Mouse (Mus musculus): ENCODE measurements around the gene Gm34653.
"Not testable (repeated sequence)": the region's sequence is repeated elsewhere in the genome, so short reads cannot be mapped to it uniquely, and the experiment has no call there.

Gm34653 gene

DNA sequence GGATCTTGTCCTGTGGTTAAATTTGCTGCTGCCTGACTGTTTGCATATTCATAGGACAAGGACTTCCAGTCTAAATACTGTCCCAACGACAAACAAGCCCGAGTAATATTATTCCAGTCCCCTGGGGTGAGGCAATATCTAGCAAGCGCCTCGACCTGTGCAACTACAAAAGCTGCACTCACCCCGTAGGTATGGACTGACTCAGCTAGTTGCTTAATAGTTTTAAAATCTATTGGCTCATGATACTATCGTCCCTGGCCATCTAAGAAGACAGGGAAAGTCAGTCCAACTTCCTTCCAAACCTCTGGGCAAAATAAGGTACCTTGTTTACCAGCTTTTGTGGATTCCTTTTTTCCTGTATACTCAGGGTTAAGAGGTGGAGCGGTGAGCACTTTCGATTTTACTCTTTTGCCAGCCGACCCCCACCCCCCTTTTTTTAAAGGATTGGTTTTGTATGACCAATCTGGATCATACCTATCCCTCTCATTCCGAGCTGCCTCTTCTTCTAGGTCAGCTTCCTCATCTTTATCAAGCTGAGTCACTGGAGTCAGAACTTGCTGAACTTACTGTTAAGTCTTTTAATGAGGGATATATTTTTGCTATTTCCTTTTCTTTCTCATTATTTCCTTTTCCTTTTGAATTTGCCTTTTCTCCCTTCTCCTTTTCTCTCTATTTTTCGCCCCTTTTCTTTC is at the start of gene Gm34653:
TSS of gene Gm34653 (plus strand) at position 242 of the 692 bp plus-strand sequence.
- not testable (repeated sequence) for DNase-seq (ENCODE audit: low spot score)

GRCm38 (mm10) chr2:34783064-34784020 is 49.5 kb upstream of the Gm34653 start:
- DNase-seq (ENCODE audit: low spot score) = peak; percentile 25

GRCm38 (mm10) chr2:34784085-34784484 is 48.7 kb upstream of the Gm34653 start:
- DNase-seq (ENCODE audit: low spot score) = peak; percentile 59

DNA sequence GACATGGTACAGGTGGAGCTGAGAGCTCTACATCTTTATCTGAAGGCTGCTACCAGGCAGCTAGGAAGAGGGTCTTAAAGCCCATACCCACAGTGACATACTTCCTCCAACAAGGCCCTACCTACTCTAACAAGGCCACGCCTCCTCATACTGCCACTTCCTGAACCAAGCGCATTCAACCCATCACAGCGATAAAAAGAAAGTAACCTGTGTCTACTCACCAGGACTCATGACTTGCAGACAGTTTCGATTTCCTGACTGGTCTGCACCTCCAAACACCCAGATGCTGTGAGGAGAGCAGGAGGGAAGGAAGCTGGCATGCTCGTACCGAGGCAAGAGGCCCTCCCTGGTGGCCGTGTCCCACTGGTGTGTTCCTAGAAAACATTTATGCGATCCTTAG is 42.5 kb upstream of the Gm34653 start:
- no peak for DNase-seq (ENCODE audit: low spot score)

DNA sequence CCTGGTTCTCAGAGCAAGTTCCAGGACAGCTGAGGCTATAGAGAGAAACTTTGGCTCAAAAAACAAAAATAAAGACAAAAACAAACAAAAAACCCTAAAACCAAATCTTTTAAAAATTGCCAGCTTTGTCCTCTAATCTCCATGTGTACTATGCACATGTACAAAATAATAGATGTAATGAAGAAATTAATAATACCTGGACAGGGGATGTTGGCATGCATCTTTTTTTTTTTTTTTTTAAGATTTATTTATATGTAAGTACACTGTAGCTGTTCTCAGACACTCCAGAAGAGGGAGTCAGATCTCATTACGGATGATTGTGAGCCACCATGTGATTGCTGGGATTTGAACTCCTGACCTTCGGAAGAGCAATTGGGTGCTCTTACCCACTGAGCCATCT is 40.3 kb upstream of the Gm34653 start:
- DNase-seq (ENCODE audit: low spot score) = not testable (repeated sequence)

GRCm38 (mm10) chr2:34794511-34794910 is 38.3 kb upstream of the Gm34653 start:
- no peak for DNase-seq (ENCODE audit: low spot score)

DNA sequence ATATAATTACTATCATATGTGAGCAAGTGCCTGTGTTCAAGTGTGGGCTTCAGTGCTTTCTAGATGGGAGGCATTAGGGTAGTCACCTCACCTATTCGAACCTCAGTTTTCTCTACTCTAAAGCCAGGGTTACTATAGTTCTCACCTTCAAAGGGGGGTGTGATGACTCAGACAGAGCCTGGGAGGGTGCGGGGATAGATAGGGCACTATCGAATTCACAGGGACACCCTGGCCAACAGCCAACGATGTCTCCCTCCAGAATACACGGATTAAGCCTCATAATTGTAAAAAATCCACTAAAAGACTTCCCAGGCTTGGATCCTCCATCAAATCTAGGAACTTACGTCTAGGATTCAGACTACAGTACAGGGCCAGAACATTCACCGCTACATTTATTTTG is 37.4 kb upstream of the Gm34653 start:
- DNase-seq (ENCODE audit: low spot score) = no peak

- peak; percentile 90 for DNase-seq (ENCODE audit: low spot score)
Measured at GRCm38 (mm10) chr2:34799357-34800256, 33.2 kb upstream of the Gm34653 start, which contains the start of gene Rabepk. Gene Rabepk, minus strand, starts transcription at chr2:34799912.

GRCm38 (mm10) chr2:34800371-34800770 is 32.4 kb upstream of the Gm34653 start:
- no peak for DNase-seq (ENCODE audit: low spot score)

GRCm38 (mm10) chr2:34801516-34802482 is 31.0 kb upstream of the Gm34653 start:
- peak; percentile 100 for DNase-seq (ENCODE audit: low spot score)

- not testable (repeated sequence) for DNase-seq (ENCODE audit: low spot score)
Measured at GRCm38 (mm10) chr2:34802565-34803245, 30.1 kb upstream of the Gm34653 start.

DNA sequence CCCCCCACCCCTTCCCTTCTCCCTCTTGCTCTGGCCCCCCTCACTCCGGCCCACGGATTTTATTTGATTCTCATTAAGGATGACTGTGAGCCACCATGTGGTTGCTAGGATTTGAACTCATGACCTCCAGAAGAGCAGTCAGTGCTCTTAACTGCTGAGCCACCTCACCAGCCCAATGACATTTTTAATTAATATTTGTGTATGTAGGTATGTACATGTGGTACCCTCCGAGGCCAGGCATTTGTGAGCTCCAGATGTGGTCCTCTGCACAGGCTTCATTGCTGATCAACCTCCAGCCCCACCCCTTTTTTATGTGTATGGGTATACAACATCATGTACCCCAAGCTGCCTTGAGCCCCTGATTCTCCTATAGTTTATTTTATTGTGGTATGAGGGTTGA is 29.1 kb upstream of the Gm34653 start:
- DNase-seq (ENCODE audit: low spot score) = no peak

DNA sequence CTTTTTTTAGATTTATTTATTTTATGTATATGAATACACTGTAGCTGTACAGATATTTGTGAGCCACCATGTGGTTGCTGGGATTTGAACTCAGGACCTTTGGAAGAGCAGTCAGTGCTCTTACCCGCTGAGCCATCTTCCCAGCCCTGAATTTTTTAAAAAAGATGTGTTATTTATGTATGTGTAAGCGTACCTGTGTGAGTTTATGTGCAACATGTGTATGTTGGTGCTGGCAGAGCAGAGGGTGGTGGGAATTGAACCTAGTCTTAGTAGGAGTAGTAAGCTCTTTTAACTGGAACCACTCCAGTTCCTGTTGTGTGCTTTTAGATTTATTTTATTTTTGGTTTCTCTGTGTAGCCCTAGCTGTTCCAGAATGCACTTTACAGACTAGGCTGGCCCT is 28.6 kb upstream of the Gm34653 start:
- DNase-seq (ENCODE audit: low spot score) = no peak

DNA sequence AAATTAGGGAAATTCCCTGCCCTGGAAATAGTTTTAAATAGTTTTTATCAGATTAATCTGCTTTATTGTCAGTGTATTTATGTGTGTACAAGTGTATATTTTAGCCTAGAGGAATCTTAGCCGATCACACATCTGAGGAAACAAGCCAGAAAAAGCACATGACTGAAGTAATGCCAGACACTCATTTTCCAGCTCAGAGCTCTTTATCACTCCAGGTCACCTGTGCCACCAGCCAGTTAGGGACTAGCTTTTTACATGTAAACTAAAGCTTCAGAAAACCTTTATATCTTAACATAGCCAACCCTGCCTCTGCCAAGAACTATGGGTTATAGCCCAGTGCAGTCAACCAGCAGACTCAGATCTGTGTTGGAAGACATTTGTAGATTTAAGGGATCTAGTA is 28.0 kb upstream of the Gm34653 start:
- DNase-seq (ENCODE audit: low spot score) = no peak

GRCm38 (mm10) chr2:34805364-34805950 is 27.4 kb upstream of the Gm34653 start:
- no peak for DNase-seq (ENCODE audit: low spot score)

DNA sequence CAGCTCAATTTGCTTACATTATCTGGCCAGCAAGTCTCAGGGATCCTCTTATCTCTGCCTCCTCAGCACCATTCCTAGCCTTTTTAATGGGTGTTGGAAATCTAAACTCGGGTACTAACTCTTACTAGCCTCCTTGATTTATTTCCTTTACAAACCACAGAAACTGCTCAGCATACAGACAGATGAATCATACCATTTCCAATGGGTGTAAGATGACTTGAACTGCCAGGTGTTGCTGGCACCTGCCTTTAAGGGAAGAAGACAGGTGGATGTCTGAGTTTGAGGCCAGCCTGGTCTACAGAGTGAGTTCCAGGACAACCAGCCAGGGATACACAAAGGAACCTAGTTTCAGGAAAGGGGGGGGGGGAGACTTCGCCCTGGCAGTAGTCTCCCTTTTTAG is 24.8 kb upstream of the Gm34653 start:
- no peak for DNase-seq (ENCODE audit: low spot score)

- no peak for DNase-seq (ENCODE audit: low spot score)
Measured at GRCm38 (mm10) chr2:34809568-34809967, 23.2 kb upstream of the Gm34653 start.

- DNase-seq (ENCODE audit: low spot score) = no peak
Measured at GRCm38 (mm10) chr2:34810775-34811174, 22.0 kb upstream of the Gm34653 start.

DNA sequence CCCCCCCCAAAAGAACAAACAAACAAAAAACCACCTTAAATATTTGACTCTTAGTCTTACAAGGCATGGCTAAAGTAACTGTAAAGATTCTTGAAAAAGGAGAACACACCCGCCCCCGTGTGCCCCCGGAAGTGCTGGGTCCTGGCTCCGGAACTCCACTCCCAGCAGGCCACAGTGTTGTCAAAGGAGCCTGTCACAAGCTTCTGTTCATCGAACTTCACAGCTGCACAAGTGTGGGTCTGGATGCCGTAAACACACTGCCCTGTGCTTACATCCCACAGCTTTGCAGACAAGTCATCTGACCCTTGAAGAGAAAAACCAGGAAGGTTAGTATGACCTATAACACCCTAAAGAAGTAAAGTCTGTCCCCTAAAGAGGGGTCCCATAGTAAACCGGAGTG is 20.1 kb upstream of the Gm34653 start:
- DNase-seq (ENCODE audit: low spot score) = no peak

- DNase-seq (ENCODE audit: low spot score) = not testable (repeated sequence)
Measured at GRCm38 (mm10) chr2:34815893-34816292, 16.9 kb upstream of the Gm34653 start.
